Mouse (Mus musculus): Measurements from ENCODE around the gene Cerk. TPM values are rescaled to one million over a fixed set of nuclear protein-coding genes. Genes with fewer than 3 reads are reported as not detected.
"Not testable (repeated sequence)": the region's sequence is repeated elsewhere in the genome, so short reads cannot be mapped to it uniquely, and the experiment has no call there.

Gene Cerk
- polyA plus RNA-seq, 1 experiment = 0.06 TPM

GRCm38 (mm10) chr15:86214549-86215201 lies 28.7 kb upstream of the Cerk start:
- Histone ChIP-seq H3K4me3 (replicated peaks) (peak overlapping the region; percentile 97), H3K27me3 (ENCODE audit: control insufficient read depth) (no peaks in the 10 kb centered on the region), H3K36me3 (ENCODE audit: control insufficient read depth) (peaks cover 18% of the 10 kb centered on the region), H3K4me1 (ENCODE audit: control insufficient read depth) (peaks cover 35% of the 10 kb centered on the region), H3K9me3 (ENCODE audit: control insufficient read depth, low read length) (no peaks in the 10 kb centered on the region)
- TF ChIP-seq GATA1 (IDR thresholded peaks at IDR 0.05; ENCODE audit: low read length) (no peak), TAL1 (IDR thresholded peaks at IDR 0.05; ENCODE audit: low read length) (no peak)

- H3K9me3 ChIP-seq (ENCODE audit: control insufficient read depth, low read length) = no peaks in the 10 kb centered on the region
- no peak for TF ChIP-seq GATA1 (IDR thresholded peaks at IDR 0.05; ENCODE audit: low read length)
- no peak for TF ChIP-seq TAL1 (IDR thresholded peaks at IDR 0.05; ENCODE audit: low read length)
- H3K36me3 ChIP-seq (ENCODE audit: control insufficient read depth) = peaks cover 23% of the 10 kb centered on the region
- peak within 1 kb of the TSS; percentile 97 for H3K4me3 ChIP-seq (replicated peaks)
- peaks cover 37% of the 10 kb centered on the region for H3K4me1 ChIP-seq (ENCODE audit: control insufficient read depth)
- no peaks in the 10 kb centered on the region for H3K27me3 ChIP-seq (ENCODE audit: control insufficient read depth)
Measured at GRCm38 (mm10) chr15:86213753-86214548, 28.0 kb upstream of the Cerk start, which contains the start of gene Tbc1d22a. TSS of gene Tbc1d22a (plus strand) at chr15:86214459.

- H3K4me1 ChIP-seq (ENCODE audit: control insufficient read depth) = peaks cover 39% of the 10 kb centered on the region
- H3K4me3 ChIP-seq (replicated peaks) = peak overlapping the region; percentile 31
- H3K9me3 ChIP-seq (ENCODE audit: control insufficient read depth, low read length); H3K27me3 ChIP-seq (ENCODE audit: control insufficient read depth): not testable (repeated sequence)
- peaks cover 28% of the 10 kb centered on the region for H3K36me3 ChIP-seq (ENCODE audit: control insufficient read depth)
Measured at GRCm38 (mm10) chr15:86212193-86212592, 26.3 kb upstream of the Cerk start.

GRCm38 (mm10) chr15:86206385-86206784 lies 20.4 kb upstream of the Cerk start:
- Histone ChIP-seq H3K9me3 (ENCODE audit: control insufficient read depth, low read length) (no peaks in the 10 kb centered on the region), H3K4me1 (ENCODE audit: control insufficient read depth) (peaks cover 27% of the 10 kb centered on the region), H3K4me3 (replicated peaks) (no peak overlapping the region), H3K36me3 (ENCODE audit: control insufficient read depth) (peaks cover 19% of the 10 kb centered on the region), H3K27me3 (ENCODE audit: control insufficient read depth) (no peaks in the 10 kb centered on the region)
- TF ChIP-seq TAL1 (IDR thresholded peaks at IDR 0.05; ENCODE audit: low read length) (no peak), GATA1 (IDR thresholded peaks at IDR 0.05; ENCODE audit: low read length) (no peak)

- H3K9me3 ChIP-seq (ENCODE audit: control insufficient read depth, low read length) = no peaks in the 10 kb centered on the region
- H3K4me3 ChIP-seq (replicated peaks) = no peak overlapping the region
- no peaks in the 10 kb centered on the region for H3K27me3 ChIP-seq (ENCODE audit: control insufficient read depth)
- H3K4me1 ChIP-seq (ENCODE audit: control insufficient read depth) = peaks cover 26% of the 10 kb centered on the region
- peaks cover 13% of the 10 kb centered on the region for H3K36me3 ChIP-seq (ENCODE audit: control insufficient read depth)
- no peak for TF ChIP-seq TAL1 (IDR thresholded peaks at IDR 0.05; ENCODE audit: low read length)
- TF ChIP-seq GATA1 (IDR thresholded peaks at IDR 0.05; ENCODE audit: low read length) = no peak
Measured at GRCm38 (mm10) chr15:86205300-86205699, 19.4 kb upstream of the Cerk start.

- TF ChIP-seq GATA1 (IDR thresholded peaks at IDR 0.05; ENCODE audit: low read length) (no peak), TAL1 (IDR thresholded peaks at IDR 0.05; ENCODE audit: low read length) (no peak)
- Histone ChIP-seq H3K27me3 (ENCODE audit: control insufficient read depth) (no peaks in the 10 kb centered on the region), H3K4me3 (replicated peaks) (peak overlapping the region; percentile 26), H3K4me1 (ENCODE audit: control insufficient read depth) (peaks cover 24% of the 10 kb centered on the region), H3K36me3 (ENCODE audit: control insufficient read depth) (peaks cover 6% of the 10 kb centered on the region), H3K9me3 (ENCODE audit: control insufficient read depth, low read length) (no peaks in the 10 kb centered on the region)
Measured at GRCm38 (mm10) chr15:86203942-86204561, 18.1 kb upstream of the Cerk start.

- no peak overlapping the region for H3K4me3 ChIP-seq (replicated peaks)
- H3K9me3 ChIP-seq (ENCODE audit: control insufficient read depth, low read length) = no peaks in the 10 kb centered on the region
- peaks cover 22% of the 10 kb centered on the region for H3K4me1 ChIP-seq (ENCODE audit: control insufficient read depth)
- no peaks in the 10 kb centered on the region for H3K36me3 ChIP-seq (ENCODE audit: control insufficient read depth)
- no peak for TF ChIP-seq TAL1 (IDR thresholded peaks at IDR 0.05; ENCODE audit: low read length)
- no peak for TF ChIP-seq GATA1 (IDR thresholded peaks at IDR 0.05; ENCODE audit: low read length)
- no peaks in the 10 kb centered on the region for H3K27me3 ChIP-seq (ENCODE audit: control insufficient read depth)
Measured at GRCm38 (mm10) chr15:86203292-86203793, 17.4 kb upstream of the Cerk start.

- TF ChIP-seq GATA1 (IDR thresholded peaks at IDR 0.05; ENCODE audit: low read length) = no peak
- no peak for TF ChIP-seq TAL1 (IDR thresholded peaks at IDR 0.05; ENCODE audit: low read length)
- peaks cover 22% of the 10 kb centered on the region for H3K4me1 ChIP-seq (ENCODE audit: control insufficient read depth)
- H3K27me3 ChIP-seq (ENCODE audit: control insufficient read depth) = no peaks in the 10 kb centered on the region
- H3K36me3 ChIP-seq (ENCODE audit: control insufficient read depth) = no peaks in the 10 kb centered on the region
- no peaks in the 10 kb centered on the region for H3K9me3 ChIP-seq (ENCODE audit: control insufficient read depth, low read length)
- no peak overlapping the region for H3K4me3 ChIP-seq (replicated peaks)
Measured at GRCm38 (mm10) chr15:86202640-86203039, 16.7 kb upstream of the Cerk start.

Data from erythroblast, embryonic 14.5 days (primary cell).